Mouse (Mus musculus) frontal cortex, postnatal 36 days (tissue): ENCODE data around the gene Ubr4.
"Not testable (repeated sequence)": the region's sequence is repeated elsewhere in the genome, so short reads cannot be mapped to it uniquely, and the experiment has no call there.

Experiments used
- DNase-seq, 2 experiments: peaks; one replicate each; pipeline ENCODE4 v3.0.0; 2022; ENCODE audit warnings: low spot score in 2 of 2

Ubr4 gene

DNA sequence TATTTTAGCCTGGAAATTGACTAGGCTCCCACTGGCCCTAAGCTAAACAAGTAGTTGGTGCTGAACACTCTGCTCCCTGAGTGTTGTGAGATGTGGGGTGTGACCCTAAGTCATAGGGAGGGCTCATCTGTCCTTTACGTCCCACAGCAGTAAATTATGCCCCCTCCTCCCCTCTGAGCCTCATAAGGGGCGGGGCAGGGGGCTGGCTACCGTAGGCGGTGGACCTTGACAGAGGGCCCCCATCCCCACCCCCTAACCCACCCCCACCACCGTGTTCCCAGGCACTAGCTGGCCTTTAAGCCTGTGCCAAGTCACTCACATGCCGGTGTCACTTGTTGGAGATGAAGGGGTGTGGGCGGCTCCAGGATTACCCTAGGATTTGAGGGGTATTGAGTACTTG is 132.1 kb downstream of the Ubr4 start:
- DNase-seq, result no peak

DNA sequence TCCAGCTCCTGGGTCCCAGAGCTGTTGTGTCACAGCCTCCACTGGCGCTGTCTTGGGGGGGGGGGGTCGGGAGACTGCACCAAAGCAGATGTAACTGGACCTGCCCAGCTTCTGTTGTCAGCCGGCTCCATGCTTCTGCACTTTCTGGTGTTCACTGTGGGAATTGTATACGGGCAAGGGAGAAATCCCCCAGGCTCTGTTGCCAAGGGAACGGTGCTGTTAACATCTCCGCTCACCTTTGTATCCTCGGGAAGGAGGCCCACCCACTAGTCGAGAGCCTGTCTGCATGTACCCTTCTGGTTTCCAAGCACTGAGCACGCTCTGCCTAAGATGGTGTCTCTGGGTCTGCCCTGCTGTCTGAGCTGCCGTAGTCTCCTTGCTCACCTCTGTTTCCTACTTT is 134.7 kb downstream of the Ubr4 start:
- DNase-seq, result no peak

DNA sequence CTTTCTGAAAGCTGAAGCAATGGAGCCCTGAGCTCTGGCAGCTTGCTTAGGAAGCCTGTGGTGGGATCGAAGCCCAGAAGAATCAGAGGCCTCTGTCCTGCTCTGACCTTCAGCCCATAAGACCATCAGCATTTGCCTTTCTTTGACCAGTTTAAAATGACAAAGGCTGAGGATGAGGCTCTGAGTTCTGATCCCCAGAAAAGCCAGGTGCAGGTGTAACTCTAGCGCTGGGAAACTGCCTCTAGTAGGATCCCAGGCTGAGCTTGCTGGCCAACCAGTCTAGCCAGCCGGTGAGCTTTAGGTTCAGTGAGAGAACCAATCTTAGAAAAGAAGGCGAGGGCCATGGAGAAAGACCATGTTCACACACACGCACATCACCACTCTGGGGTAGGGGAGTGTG is 135.9 kb downstream of the Ubr4 start:
- no peak for DNase-seq

- DNase-seq, result peak; percentile 26 to 56
Observed at GRCm38 (mm10) chr4:139489946-139490345, 137.5 kb downstream of the Ubr4 start.

GRCm38 (mm10) chr4:139490413-139491055 is 138.1 kb downstream of the Ubr4 start:
- DNase-seq, result peak; percentile 41 to 45

DNA sequence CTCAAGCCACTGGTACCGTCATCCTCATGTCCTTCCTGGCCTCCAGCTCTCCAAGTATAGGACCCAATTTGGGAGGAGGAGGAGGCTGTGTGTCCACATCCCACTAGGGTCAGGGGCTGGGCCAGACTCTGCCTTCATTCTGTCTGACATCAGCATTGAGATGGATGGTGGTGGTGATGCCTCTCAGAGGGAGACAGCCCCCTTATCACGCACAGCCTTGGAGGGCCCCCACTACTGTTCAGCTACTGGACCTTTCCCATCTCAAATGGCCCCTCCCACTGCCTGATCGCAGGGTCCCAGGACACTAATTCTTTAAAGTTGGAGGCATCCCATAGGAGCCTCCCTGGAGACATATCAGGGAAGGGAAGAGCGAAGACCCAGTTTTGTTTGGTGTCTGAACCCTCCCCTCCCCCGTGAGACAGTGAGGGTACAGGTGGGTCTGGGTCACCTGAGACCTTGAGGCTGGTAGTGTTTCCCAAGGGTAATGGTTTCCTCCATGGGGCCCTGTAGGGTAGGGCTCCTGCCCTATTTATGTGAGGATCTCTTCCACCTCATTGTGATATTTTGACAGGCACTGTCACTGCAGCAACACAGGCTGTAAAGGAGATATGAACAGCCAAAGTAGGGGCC is 139.2 kb downstream of the Ubr4 start:
- no peak for DNase-seq

- no peak for DNase-seq
Observed at GRCm38 (mm10) chr4:139492258-139492833, 139.9 kb downstream of the Ubr4 start.

- DNase-seq, result no peak
Observed at GRCm38 (mm10) chr4:139493227-139494025, 141.0 kb downstream of the Ubr4 start.

GRCm38 (mm10) chr4:139500814-139501213 is 148.4 kb downstream of the Ubr4 start:
- DNase-seq, result no peak

- DNase-seq, result no peak
Observed at GRCm38 (mm10) chr4:139501702-139502101, 149.3 kb downstream of the Ubr4 start.

DNA sequence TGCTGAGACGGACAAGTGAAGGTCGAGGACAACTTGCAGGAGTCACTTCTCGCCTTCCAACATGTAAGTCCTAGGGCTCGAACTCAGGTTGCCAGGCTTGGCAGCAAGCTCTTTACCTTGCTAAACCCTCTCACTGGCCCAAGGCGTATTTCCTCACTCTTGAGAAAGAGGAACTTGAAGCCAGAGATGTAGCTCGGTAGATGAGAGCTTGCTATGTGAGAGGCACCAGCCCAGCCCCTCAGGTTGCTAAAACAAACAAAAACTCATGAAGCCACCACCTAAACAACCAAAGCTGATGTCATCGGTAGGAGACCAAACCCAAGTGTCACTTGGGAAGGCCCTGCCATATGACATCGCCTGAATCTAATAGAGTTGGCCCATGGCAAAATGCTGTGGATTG is 151.5 kb downstream of the Ubr4 start:
- no peak for DNase-seq

DNA sequence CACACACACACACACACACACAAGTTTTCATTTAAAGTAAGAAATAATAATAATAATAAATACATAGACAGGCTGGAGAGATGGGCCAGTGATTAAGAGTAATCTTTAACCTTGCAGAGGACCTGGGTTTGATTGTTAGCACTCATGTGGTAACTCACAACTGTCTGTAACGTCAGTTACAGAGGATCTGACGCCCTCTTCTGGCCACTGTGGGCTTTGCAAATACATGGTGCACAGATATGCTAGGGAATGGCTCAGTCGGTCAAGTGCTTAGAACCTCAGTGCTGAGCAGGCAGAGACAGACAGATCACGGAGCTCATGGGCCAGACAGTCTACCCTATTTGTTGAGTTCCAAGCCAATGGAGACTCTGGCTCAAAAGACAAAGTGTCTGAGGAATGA is 153.3 kb downstream of the Ubr4 start:
- no peak for DNase-seq

DNA sequence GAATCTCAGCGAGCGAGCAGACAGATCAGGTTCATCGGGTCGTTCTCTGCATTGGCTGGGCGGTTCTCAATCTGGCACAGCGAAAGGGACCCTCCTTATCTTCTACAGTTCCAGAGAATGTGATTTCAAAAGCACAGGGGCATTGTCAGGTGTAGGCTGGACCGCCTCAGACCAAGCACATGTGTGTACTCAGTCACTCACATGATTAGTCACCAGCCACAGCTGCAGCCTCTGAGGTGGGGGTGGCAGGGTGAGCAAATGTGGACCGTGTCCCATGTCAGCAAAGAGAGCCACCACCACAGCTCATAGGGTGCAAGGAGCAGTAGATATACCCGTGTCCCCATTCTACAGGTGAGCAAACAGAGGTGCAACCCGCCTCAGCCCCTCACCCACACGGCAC is 154.3 kb downstream of the Ubr4 start:
- no peak for DNase-seq

GRCm38 (mm10) chr4:139509069-139509468 is 156.7 kb downstream of the Ubr4 start:
- no peak for DNase-seq

DNA sequence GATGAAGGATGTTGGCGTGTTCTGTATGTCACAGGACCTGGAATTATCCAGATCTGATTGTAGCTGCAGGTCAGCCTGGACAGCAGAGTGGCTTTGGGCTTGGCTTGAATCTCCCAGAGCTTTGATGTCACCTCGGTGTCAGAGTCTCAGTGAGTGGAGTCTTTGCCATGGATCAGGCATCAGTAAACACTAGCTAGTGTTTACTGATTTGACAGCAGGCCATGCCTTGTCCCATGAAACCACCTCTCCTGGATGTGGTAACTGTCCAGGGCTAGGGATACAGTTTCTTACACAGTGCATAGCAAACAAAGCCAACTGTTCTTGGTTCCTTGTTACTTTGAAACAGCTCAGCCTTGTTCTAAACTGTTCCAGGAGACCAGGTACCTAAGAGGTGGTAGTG is 159.1 kb downstream of the Ubr4 start:
- no peak for DNase-seq

GRCm38 (mm10) chr4:139512985-139513384 is 160.6 kb downstream of the Ubr4 start:
- DNase-seq, result no peak

- no peak for DNase-seq
Observed at GRCm38 (mm10) chr4:139519221-139519620, 166.8 kb downstream of the Ubr4 start.

DNA sequence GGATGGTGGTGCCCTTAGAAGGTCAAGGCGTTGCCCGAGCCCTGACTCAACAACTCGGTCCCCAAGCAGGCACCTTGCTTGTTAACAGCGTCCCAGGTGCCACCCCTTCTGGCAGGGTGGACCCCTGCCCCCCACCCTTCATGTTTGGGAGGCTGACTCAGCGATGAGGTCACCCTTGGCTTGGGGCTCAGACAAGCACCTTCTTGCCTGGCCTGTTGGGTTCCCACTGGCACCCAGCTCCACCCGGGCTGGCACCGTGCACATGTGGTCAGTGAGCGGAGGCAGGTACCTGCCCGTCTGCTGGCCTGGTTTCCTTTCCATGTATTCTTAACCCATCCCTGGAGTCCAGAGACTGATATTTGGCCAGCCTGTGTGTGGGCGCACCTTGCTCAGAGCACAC is 169.5 kb downstream of the Ubr4 start:
- DNase-seq, result no peak

DNA sequence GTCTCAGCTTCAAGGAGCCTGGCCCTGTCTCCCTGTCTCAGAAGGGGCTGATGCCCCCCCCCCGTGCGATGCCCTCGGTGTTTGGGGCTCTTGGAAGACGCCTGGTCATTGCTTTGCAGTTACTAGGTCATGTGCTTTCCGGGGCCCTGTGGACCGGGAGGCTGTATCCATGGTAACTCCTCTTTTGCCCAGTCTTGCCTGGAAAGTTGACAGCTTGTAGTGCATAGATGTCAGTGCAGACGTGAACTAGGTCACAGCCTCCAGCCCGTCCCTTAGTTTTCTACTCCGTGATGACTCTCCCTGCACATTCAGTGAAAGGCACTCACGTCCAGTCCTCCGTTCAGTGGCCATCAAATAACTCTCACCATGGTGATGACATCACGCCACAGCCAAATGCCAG is 174.1 kb downstream of the Ubr4 start:
- peak; percentile 10 to 28 for DNase-seq

DNA sequence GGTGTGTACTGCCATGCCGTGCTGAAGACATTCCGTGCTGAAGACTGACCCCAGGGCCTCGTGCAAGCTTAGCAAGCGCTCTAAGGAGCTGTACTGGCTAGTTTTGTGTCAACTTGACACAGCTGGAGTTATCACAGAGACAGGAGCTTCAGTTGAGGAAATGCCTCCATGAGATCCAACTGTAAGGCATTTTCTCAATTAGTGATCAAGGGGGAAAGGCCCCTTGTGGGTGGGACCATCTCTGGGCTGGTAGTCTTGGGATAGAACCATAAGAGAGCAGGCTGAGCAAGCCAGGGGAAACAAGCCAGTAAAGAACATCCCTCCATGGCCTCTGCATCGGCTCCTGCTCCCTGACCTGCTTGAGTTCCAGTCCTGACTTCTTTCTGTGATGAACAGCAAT is 177.8 kb downstream of the Ubr4 start, which contains the start of gene Iffo2:
Gene Iffo2 (plus strand): TSS at position 301 of the 400 bp plus-strand sequence.
- not testable (repeated sequence) for DNase-seq

DNA sequence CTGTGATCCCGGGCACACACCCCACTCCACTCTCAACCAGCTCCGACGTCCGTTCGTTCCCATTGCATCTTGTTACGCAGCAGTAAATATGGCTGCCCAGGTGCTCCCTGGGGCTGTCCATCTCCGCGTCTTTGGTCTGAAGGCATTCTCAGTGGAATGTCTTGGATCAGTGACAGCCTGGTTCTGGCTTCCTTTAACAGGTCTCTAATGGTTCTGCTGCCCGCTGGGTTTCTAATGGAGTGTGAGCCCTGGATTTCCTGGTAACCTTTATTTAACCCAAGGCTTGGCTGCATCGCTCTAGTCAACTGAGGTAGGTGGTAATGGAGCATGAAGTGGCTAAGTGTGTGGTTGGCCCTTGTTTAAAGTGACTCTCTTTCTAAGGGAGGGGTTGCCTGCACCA is 179.7 kb downstream of the Ubr4 start:
- DNase-seq, result no peak

DNA sequence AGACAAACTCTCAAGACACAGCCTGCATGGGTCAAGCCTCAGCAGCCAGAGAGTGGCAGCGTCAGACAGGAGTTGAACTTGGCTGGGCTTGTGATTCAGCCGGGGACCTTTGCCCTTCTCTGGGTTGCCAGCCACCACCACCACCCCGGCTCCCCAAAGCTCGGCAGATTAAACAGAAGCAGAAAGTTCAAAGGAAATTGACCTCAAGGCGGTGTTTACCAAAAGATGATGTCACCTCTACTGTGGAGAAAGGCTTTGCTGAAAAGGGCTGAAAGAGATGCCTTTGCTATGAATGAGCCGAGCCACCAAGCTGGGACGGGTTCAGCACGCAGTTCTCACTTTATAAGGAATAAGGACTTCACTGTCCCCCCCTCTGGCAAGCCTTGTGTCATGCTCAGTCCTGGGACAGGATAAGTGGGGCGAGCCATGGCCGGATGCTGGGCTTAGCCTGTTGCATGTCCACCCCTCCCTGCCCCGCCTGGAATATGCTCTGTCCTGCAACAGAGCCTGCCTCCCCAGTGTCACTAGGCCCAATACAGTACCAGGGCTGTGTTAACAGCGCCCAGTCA is 182.8 kb downstream of the Ubr4 start:
- DNase-seq, result no peak
